Mouse (Mus musculus) ES-CJ7 (cell line): ENCODE measurements around the gene Lactbl1.

Source experiments
- DNase-seq: peaks from one replicate; pipeline ENCODE4 v3.0.0; 2011; ENCODE audit warnings: low read depth, low spot score

The Lactbl1 gene

GRCm38 (mm10) chr4:136680641-136681040 is 58.2 kb downstream of the Lactbl1 start:
- DNase-seq: no peak

GRCm38 (mm10) chr4:136684485-136684884 is 62.1 kb downstream of the Lactbl1 start:
- no peak for DNase-seq

- DNase-seq: no peak
Observed at GRCm38 (mm10) chr4:136685431-136685869, 63.0 kb downstream of the Lactbl1 start.

GRCm38 (mm10) chr4:136688113-136688512 is 65.7 kb downstream of the Lactbl1 start:
- DNase-seq: peak; percentile 30
